Mouse (Mus musculus) midbrain, embryonic 12.5 days (tissue): ENCODE data around the gene Gcc2. TPM values are rescaled to one million over a fixed set of nuclear protein-coding genes. Genes with fewer than 3 reads are reported as not detected.
"Not testable (repeated sequence)": the region's sequence is repeated elsewhere in the genome, so short reads cannot be mapped to it uniquely, and the experiment has no call there.

Experiments
- ATAC-seq: fragments of 200-750 bp; cut with Nextera tagmentation; 2 replicates; pipeline ENCODE4 v1.8.0; 2017; ENCODE audit warnings: low read depth, moderate TSS enrichment, moderate library complexity; ENCODE audit not compliant: low FRiP score
- H3K27ac ChIP-seq: fragments of 300-500 bp; sonication (generic); replicated peaks from 2 replicates; pipeline ENCODE4 v1.5.1; 2016; ENCODE audit warnings: mild to moderate bottlenecking
- H3K27me3 ChIP-seq: fragments of 300-500 bp; sonication (generic); 2 replicates; pipeline ENCODE4 v1.6.1; 2016; ENCODE audit warnings: mild to moderate bottlenecking
- H3K36me3 ChIP-seq: fragments of 300-500 bp; sonication (generic); 2 replicates; pipeline ENCODE4 v1.6.1; 2016
- H3K4me1 ChIP-seq: fragments of 300-500 bp; sonication (generic); 2 replicates; pipeline ENCODE4 v1.6.1; 2016
- H3K4me2 ChIP-seq: fragments of 300-500 bp; sonication (generic); replicated peaks from 2 replicates; pipeline ENCODE4 v1.6.1; 2016; ENCODE audit warnings: mild to moderate bottlenecking, moderate library complexity
- H3K4me3 ChIP-seq: fragments of 300-500 bp; sonication (generic); 2 replicates; pipeline ENCODE4 v1.5.1; 2016; ENCODE audit warnings: mild to moderate bottlenecking
- H3K9ac ChIP-seq: fragments of 300-500 bp; sonication (generic); replicated peaks from 2 replicates; pipeline ENCODE4 v1.6.1; 2016; ENCODE audit warnings: mild to moderate bottlenecking, moderate library complexity
- H3K9me3 ChIP-seq: fragments of 300-500 bp; sonication (generic); 2 replicates; pipeline ENCODE4 v1.6.1; 2016; ENCODE audit warnings: mild to moderate bottlenecking
- WGBS: fragments of 180-500 bp; shearing (Covaris S2); methylation state at CpG from one replicate; pipeline ENCODE4 v1.1.7; 2016; 5-methylcytosine and 5-hydroxymethylcytosine counted together
- polyA plus RNA-seq: library from polyadenylated mRNA; unstranded; fragments of >200 nt; fragmentation: Nextera tagmentation; extraction: Ambion mirVana; gene quantifications from 2 replicates; pipeline ENCODE4 v1.2.1, GENCODE M21; 2016

The Gcc2 gene
- polyA plus RNA-seq, 1 experiment from 2014 or later: 66.5 TPM

- H3K4me1 ChIP-seq: no peaks in the 10 kb centered on the region
- H3K9me3 ChIP-seq: no peaks in the 10 kb centered on the region
- WGBS: 90% methylated on average over 7 of the region's 7 CpGs
- no peak overlapping the region for H3K4me2 ChIP-seq
- H3K4me3 ChIP-seq: no peak overlapping the region
- no peak overlapping the region for H3K27ac ChIP-seq
- H3K36me3 ChIP-seq: peaks cover 50% of the 10 kb centered on the region
- no peaks in the 10 kb centered on the region for H3K27me3 ChIP-seq
- no peak overlapping the region for H3K9ac ChIP-seq
- ATAC-seq: no peak
Observed at GRCm38 (mm10) chr10:58304996-58305395, 49.7 kb downstream of the Gcc2 start.

GRCm38 (mm10) chr10:58306897-58307296, 51.6 kb downstream of the Gcc2 start:
- Histone ChIP-seq H3K9ac (no peak overlapping the region), H3K4me1 (no peaks in the 10 kb centered on the region), H3K36me3 (peaks cover 45% of the 10 kb centered on the region), H3K27ac (no peak overlapping the region), H3K9me3 (no peaks in the 10 kb centered on the region), H3K4me3 (no peak overlapping the region), H3K27me3 (no peaks in the 10 kb centered on the region), H3K4me2 (no peak overlapping the region)
- ATAC-seq: no peak
- WGBS: 90% methylated on average over 3 of the region's 3 CpGs

GRCm38 (mm10) chr10:58310791-58311190, 55.5 kb downstream of the Gcc2 start:
- no peak overlapping the region for H3K4me2 ChIP-seq
- H3K36me3 ChIP-seq: peaks cover 40% of the 10 kb centered on the region
- WGBS: 84% methylated on average over 1 of the region's 1 CpGs
- H3K9ac ChIP-seq: no peak overlapping the region
- no peaks in the 10 kb centered on the region for H3K27me3 ChIP-seq
- H3K4me1 ChIP-seq: no peaks in the 10 kb centered on the region
- no peak overlapping the region for H3K4me3 ChIP-seq
- no peaks in the 10 kb centered on the region for H3K9me3 ChIP-seq
- no peak overlapping the region for H3K27ac ChIP-seq
- ATAC-seq: no peak

- H3K36me3 ChIP-seq: peaks cover 31% of the 10 kb centered on the region
- no peaks in the 10 kb centered on the region for H3K9me3 ChIP-seq
- H3K4me3 ChIP-seq: no peak overlapping the region
- ATAC-seq: no peak
- 97% methylated on average over 5 of the region's 5 CpGs for WGBS
- no peak overlapping the region for H3K4me2 ChIP-seq
- no peak overlapping the region for H3K9ac ChIP-seq
- H3K27ac ChIP-seq: no peak overlapping the region
- H3K27me3 ChIP-seq: no peaks in the 10 kb centered on the region
- no peaks in the 10 kb centered on the region for H3K4me1 ChIP-seq
Observed at GRCm38 (mm10) chr10:58312887-58313286, 57.6 kb downstream of the Gcc2 start.

GRCm38 (mm10) chr10:58320881-58321280, 65.6 kb downstream of the Gcc2 start:
- H3K9ac ChIP-seq: no peak overlapping the region
- no peak overlapping the region for H3K4me2 ChIP-seq
- WGBS: 90% methylated on average over 3 of the region's 3 CpGs
- no peak overlapping the region for H3K27ac ChIP-seq
- H3K4me1 ChIP-seq: peaks cover 12% of the 10 kb centered on the region
- no peaks in the 10 kb centered on the region for H3K36me3 ChIP-seq
- no peak for ATAC-seq
- H3K27me3 ChIP-seq: no peaks in the 10 kb centered on the region
- H3K9me3 ChIP-seq: no peaks in the 10 kb centered on the region
- H3K4me3 ChIP-seq: no peak overlapping the region

- 35% methylated on average over 6 of the region's 6 CpGs for WGBS
- Histone ChIP-seq H3K27ac (peak overlapping the region; percentile 86), H3K27me3 (no peaks in the 10 kb centered on the region)
Observed at GRCm38 (mm10) chr10:58322361-58323027, 67.2 kb downstream of the Gcc2 start.

GRCm38 (mm10) chr10:58323028-58323991, 68.0 kb downstream of the Gcc2 start, which contains the start of gene Lims1:
Lims1 (plus strand) TSS chr10:58323466.
- peak within 1 kb of the TSS; percentile 80 for H3K4me3 ChIP-seq
- WGBS: under 1% methylated on average over 83 of the region's 86 CpGs
- no peaks in the 10 kb centered on the region for H3K36me3 ChIP-seq
- peak; percentile 98 for ATAC-seq
- H3K27me3 ChIP-seq: no peaks in the 10 kb centered on the region
- peak within 1 kb of the TSS; percentile 60 for H3K4me2 ChIP-seq
- peaks cover 20% of the 10 kb centered on the region for H3K4me1 ChIP-seq
- H3K27ac ChIP-seq: peak within 1 kb of the TSS; percentile 86
- peak within 1 kb of the TSS; percentile 87 for H3K9ac ChIP-seq
- no peaks in the 10 kb centered on the region for H3K9me3 ChIP-seq

More at GRCm38 (mm10) chr10:58322361-58323027, 67.2 kb downstream of the Gcc2 start:
- no peaks in the 10 kb centered on the region for H3K36me3 ChIP-seq
- peak overlapping the region; percentile 46; the same call in 1 of the 2 replicates for H3K9ac ChIP-seq
- peak overlapping the region; percentile 80 for H3K4me3 ChIP-seq
- H3K9me3 ChIP-seq: no peaks in the 10 kb centered on the region
- H3K4me2 ChIP-seq: peak overlapping the region; percentile 60
- ATAC-seq: no peak
- H3K4me1 ChIP-seq: peaks cover 20% of the 10 kb centered on the region

- Histone ChIP-seq H3K36me3 (no peaks in the 10 kb centered on the region), H3K4me3 (no peak overlapping the region), H3K9ac (no peak overlapping the region), H3K27me3 (no peaks in the 10 kb centered on the region), H3K4me1 (peaks cover 20% of the 10 kb centered on the region), H3K27ac (no peak overlapping the region), H3K4me2 (0 out of 2 replicates have a peak overlapping the region, but pooled peaks have one; percentile 1), H3K9me3 (no peaks in the 10 kb centered on the region)
- 42% methylated on average over 3 of the region's 3 CpGs for WGBS
- no peak for ATAC-seq
Observed at GRCm38 (mm10) chr10:58326271-58326670, 71.0 kb downstream of the Gcc2 start.

GRCm38 (mm10) chr10:58327836-58328235, 72.5 kb downstream of the Gcc2 start:
- H3K27me3 ChIP-seq, H3K4me3 ChIP-seq, H3K36me3 ChIP-seq, H3K27ac ChIP-seq, H3K4me2 ChIP-seq, ATAC-seq, H3K9ac ChIP-seq, H3K9me3 ChIP-seq: not testable (repeated sequence)
- peaks cover 20% of the 10 kb centered on the region for H3K4me1 ChIP-seq
- 96% methylated on average over 6 of the region's 6 CpGs for WGBS

- no peaks in the 10 kb centered on the region for H3K36me3 ChIP-seq
- WGBS: over 99% methylated on average over 8 of the region's 8 CpGs
- no peak overlapping the region for H3K4me2 ChIP-seq
- no peak for ATAC-seq
- H3K9me3 ChIP-seq: no peaks in the 10 kb centered on the region
- no peaks in the 10 kb centered on the region for H3K27me3 ChIP-seq
- no peak overlapping the region for H3K4me3 ChIP-seq
- peaks cover 20% of the 10 kb centered on the region for H3K4me1 ChIP-seq
- no peak overlapping the region for H3K9ac ChIP-seq
- no peak overlapping the region for H3K27ac ChIP-seq
Observed at GRCm38 (mm10) chr10:58328517-58329108, 73.3 kb downstream of the Gcc2 start.

- Histone ChIP-seq H3K27ac (no peak overlapping the region), H3K9ac (no peak overlapping the region), H3K4me2 (no peak overlapping the region), H3K4me3 (no peak overlapping the region), H3K27me3 (no peaks in the 10 kb centered on the region), H3K4me1 (peaks cover 10% of the 10 kb centered on the region), H3K36me3 (no peaks in the 10 kb centered on the region), H3K9me3 (no peaks in the 10 kb centered on the region)
- ATAC-seq: no peak
Observed at GRCm38 (mm10) chr10:58330635-58331034, 75.3 kb downstream of the Gcc2 start.

- no peak for ATAC-seq
- H3K9ac ChIP-seq: no peak overlapping the region
- no peaks in the 10 kb centered on the region for H3K9me3 ChIP-seq
- no peaks in the 10 kb centered on the region for H3K36me3 ChIP-seq
- H3K27ac ChIP-seq: no peak overlapping the region
- H3K4me2 ChIP-seq: no peak overlapping the region
- no peaks in the 10 kb centered on the region for H3K27me3 ChIP-seq
- 0 out of 2 replicates have a peak, but pooled peaks cover 1% of the 10 kb centered on the region for H3K4me1 ChIP-seq
- no peak overlapping the region for H3K4me3 ChIP-seq
Observed at GRCm38 (mm10) chr10:58331741-58332140, 76.4 kb downstream of the Gcc2 start.
